In the genomic region with DNA sequence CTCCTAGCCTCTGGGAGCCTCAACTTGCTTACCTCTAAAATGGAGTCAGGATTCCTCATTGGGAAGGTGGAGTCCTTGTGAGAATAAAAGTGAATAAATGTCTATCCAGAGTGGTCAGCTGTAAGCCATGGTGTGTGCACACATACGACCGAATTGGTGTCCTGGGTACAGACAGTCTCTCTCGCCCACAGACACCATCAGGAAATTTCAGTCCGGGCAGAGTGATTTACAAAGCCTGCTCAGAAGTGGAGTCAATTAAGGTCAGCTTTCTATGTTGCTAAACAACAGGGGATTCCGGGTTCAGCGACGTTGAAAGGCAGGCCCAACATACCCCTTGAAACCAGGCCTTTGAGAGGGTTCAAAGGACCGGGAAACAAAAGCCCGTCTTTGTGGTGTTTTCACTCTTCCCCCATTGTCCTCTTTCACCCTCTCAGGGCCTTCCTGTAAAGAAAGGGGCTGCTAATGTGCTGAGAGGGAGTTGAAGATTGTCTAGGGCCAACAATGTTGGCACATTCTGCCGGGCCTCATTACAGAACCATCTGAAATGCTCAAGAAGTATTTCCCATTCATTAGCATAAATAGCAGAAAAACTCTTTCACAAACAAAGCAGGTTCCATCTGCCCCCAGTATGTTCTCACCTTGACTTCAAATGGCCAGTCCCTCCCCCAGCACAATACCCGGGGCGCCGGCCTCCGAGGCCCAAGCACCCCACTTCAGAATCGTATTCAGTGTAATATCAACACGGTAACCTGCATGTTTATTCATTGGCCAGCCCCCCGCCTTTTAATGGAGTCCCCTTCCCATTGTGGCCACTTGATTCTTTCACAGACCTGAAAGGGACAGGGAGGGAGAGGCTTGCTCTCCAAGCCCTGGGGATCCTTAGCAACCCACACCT, we compare ENCODE assay signal across 16 mouse cellular contexts.
DNase-seq lines count a peak whose midpoint lies in the region; ATAC-seq and TF ChIP-seq lines count a peak whose summit lies in the region.
"Had no signal": no experiment of that assay in that cellular context is flagged by ENCODE, and none has a peak within 500 bp of the region (broad histone marks: within the 10 kb centered on the region; RNA-seq: fewer than 3 reads in every experiment).

No protein-coding gene starts in this region.

- no peak overlapping the region for H3K4me3 ChIP-seq in ES-Bruce4 (ENCODE audit: low read depth, low read length)
- no peak overlapping the region for H3K4me3 ChIP-seq in forebrain, postnatal 0 days (ENCODE audit: low read depth, low read length)
- no peak overlapping the region for H3K4me3 ChIP-seq in midbrain, embryonic 12.5 days

- no peaks in the 10 kb centered on the region for H3K27me3 ChIP-seq in ES-Bruce4 (ENCODE audit: control insufficient read depth, insufficient read depth, low read length, poor library complexity, severe bottlenecking)
- H3K27me3 ChIP-seq in forebrain, postnatal 0 days (ENCODE audit: insufficient read depth, low read length) = peaks cover 4% of the 10 kb centered on the region; the same call in 1 of the 2 replicates
- H3K27me3 ChIP-seq in midbrain, embryonic 12.5 days = peaks cover 94% of the 10 kb centered on the region

- H3K9me3 ChIP-seq in ES-Bruce4 (replicated peaks; ENCODE audit: control insufficient read depth, insufficient read depth, low read length, poor library complexity, severe bottlenecking) = no peaks in the 10 kb centered on the region
- no peaks in the 10 kb centered on the region for H3K9me3 ChIP-seq in forebrain, postnatal 0 days (ENCODE audit: low read length)
- peaks cover 6% of the 10 kb centered on the region; the same call in 1 of the 2 replicates for H3K9me3 ChIP-seq in midbrain, embryonic 12.5 days

- DNase-seq in embryo, embryonic 10.5 days (ENCODE audit: low spot score) = peak; percentile 87
- no peak for DNase-seq in forebrain, postnatal 0 days
- no peak for DNase-seq in layer of hippocampus, adult 11-12 months (ENCODE audit: low spot score)
- DNase-seq in frontal cortex, postnatal 36 days (ENCODE audit: low spot score in 2 of 2) = no peak
- no peak for DNase-seq in left cerebral cortex, postnatal 14 days (ENCODE audit: low spot score in 2 of 2)
- no peak for DNase-seq in heart, adult 9 months (ENCODE audit: low spot score in 2 of 2)
- DNase-seq: adrenal gland, postnatal 25 days; B cell, adult 2 months; cerebellum, adult 11 months; layer of hippocampus, postnatal 36 days; liver; lung, postnatal 14 days; right cerebral cortex, postnatal 25 days had no signal

- H3K4me1 ChIP-seq in ES-Bruce4 (ENCODE audit: control insufficient read depth, insufficient read depth, low read length) = peaks cover 5% of the 10 kb centered on the region
- 0 out of 2 replicates have a peak, but pooled peaks cover 3% of the 10 kb centered on the region for H3K4me1 ChIP-seq in forebrain, postnatal 0 days (ENCODE audit: insufficient read depth)
- peaks cover 18% of the 10 kb centered on the region for H3K4me1 ChIP-seq in midbrain, embryonic 12.5 days

- H3K9ac ChIP-seq in ES-Bruce4 (ENCODE audit: low read depth, poor library complexity, severe bottlenecking) = no peak overlapping the region
- H3K9ac ChIP-seq in forebrain, postnatal 0 days = no peak overlapping the region
- H3K9ac ChIP-seq in midbrain, embryonic 12.5 days (replicated peaks) = no peak overlapping the region

- TF ChIP-seq POLR2A in ES-Bruce4 (IDR thresholded peaks at IDR 0.05; ENCODE audit: insufficient read depth, low read length) = no peak

- 12% methylated on average over 17 of the region's 17 CpGs for WGBS in forebrain, postnatal 0 days
- whole genome bisulfite sequencing in midbrain, embryonic 12.5 days = 11% methylated on average over 17 of the region's 17 CpGs

- TF ChIP-seq EP300 in ES-Bruce4 (IDR thresholded peaks at IDR 0.05; ENCODE audit: insufficient read depth, low read depth, low read length) = 0 out of 2 replicates have a peak, but pooled peaks have one; percentile 17

- ATAC-seq in forebrain, postnatal 0 days = peak; percentile 6
- peak; percentile 82 for ATAC-seq in midbrain, embryonic 12.5 days (ENCODE audit: low FRiP score, low read depth)

- intact Hi-C loops in left cerebral cortex, postnatal 14 days (cut with DNase I) = loop anchor here (5.0 kb wide), 1 partner anchor 43 kb away; no protein-coding TSS in a partner anchor

- H3K36me3 ChIP-seq in ES-Bruce4 (ENCODE audit: control insufficient read depth, insufficient read depth, low read length, poor library complexity, severe bottlenecking) = no peaks in the 10 kb centered on the region
- H3K36me3 ChIP-seq in forebrain, postnatal 0 days (ENCODE audit: insufficient read depth) = no peaks in the 10 kb centered on the region
- no peaks in the 10 kb centered on the region for H3K36me3 ChIP-seq in midbrain, embryonic 12.5 days

- no peak overlapping the region for H3K4me2 ChIP-seq in forebrain, postnatal 0 days (ENCODE audit: low read depth)
- peak overlapping the region; percentile 8; the same call in 1 of the 2 replicates for H3K4me2 ChIP-seq in midbrain, embryonic 12.5 days (replicated peaks)

- H3K27ac ChIP-seq in ES-Bruce4 (ENCODE audit: insufficient read depth, low read length) = no peak overlapping the region
- H3K27ac ChIP-seq in forebrain, postnatal 0 days (ENCODE audit: low read depth, low read length) = no peak overlapping the region
- H3K27ac ChIP-seq in midbrain, embryonic 12.5 days (replicated peaks) = no peak overlapping the region
- H3K27ac ChIP-seq: kidney, postnatal 0 days had no signal

- no peak for TF ChIP-seq CTCF in ES-Bruce4 (IDR thresholded peaks at IDR 0.05; ENCODE audit: low read depth, low read length)
- no peak for TF ChIP-seq CTCF in forebrain, postnatal 0 days (IDR thresholded peaks at IDR 0.05; ENCODE audit: low read depth)
